Mouse (Mus musculus): Measurements from ENCODE around the gene Arglu1.

- TF ChIP-seq POLR2A (IDR thresholded peaks at IDR 0.05; ENCODE audit: low read depth, low read length), result no peak
- TF ChIP-seq CTCF (IDR thresholded peaks at IDR 0.05; ENCODE audit: borderline replicate concordance, insufficient read depth, low read length), result no peak
Observed at GRCm38 (mm10) chr8:8685517-8685916, 4.8 kb downstream of the Arglu1 start.

Measured in embryonic fibroblast, embryonic 13.5 days (primary cell).